Mouse (Mus musculus): ENCODE measurements around the gene Mapk3. TPM values are rescaled to one million over a fixed set of nuclear protein-coding genes. Genes with fewer than 3 reads are reported as not detected.

Mapk3 gene
- polyA plus RNA-seq, 1 experiment from 2014 or later: 50.3 TPM

Other genes starting within 250 kb of the Mapk3 start
- gene Eif3c, start 193.2 kb upstream of the Mapk3 start, polyA plus RNA-seq (2015; fragmentation: Nextera tagmentation; extraction: Ambion mirVana): 207 and 208 TPM in 2 replicates
- gene Apobr, start 174.7 kb upstream of the Mapk3 start, polyA plus RNA-seq (2015; fragmentation: Nextera tagmentation; extraction: Ambion mirVana): 0.71 and 0.72 TPM in 2 replicates
- gene Cln3, start 173.8 kb upstream of the Mapk3 start, polyA plus RNA-seq (2015; fragmentation: Nextera tagmentation; extraction: Ambion mirVana): 38.6 and 38.7 TPM in 2 replicates
- gene Il27, start 164.7 kb upstream of the Mapk3 start, polyA plus RNA-seq (2015; fragmentation: Nextera tagmentation; extraction: Ambion mirVana): not detected in 2 replicates
- gene Nupr1, start 128.7 kb upstream of the Mapk3 start, polyA plus RNA-seq (2015; fragmentation: Nextera tagmentation; extraction: Ambion mirVana): 3.5 and 4.7 TPM in 2 replicates
- 56.8 and 63.8 TPM in 2 replicates for gene Sgf29, start 110.3 kb upstream of the Mapk3 start, polyA plus RNA-seq (2015; fragmentation: Nextera tagmentation; extraction: Ambion mirVana)
- gene Sult1a1, start 83.2 kb upstream of the Mapk3 start, polyA plus RNA-seq (2015; fragmentation: Nextera tagmentation; extraction: Ambion mirVana): 4.6 and 4.8 TPM in 2 replicates
- 134 and 138 TPM in 2 replicates for gene Bola2, start 64.2 kb upstream of the Mapk3 start, polyA plus RNA-seq (2015; fragmentation: Nextera tagmentation; extraction: Ambion mirVana)
- 15.2 and 15.9 TPM in 2 replicates for gene Slx1b, start 63.8 kb upstream of the Mapk3 start, polyA plus RNA-seq (2015; fragmentation: Nextera tagmentation; extraction: Ambion mirVana)
- gene Coro1a, start 51.8 kb upstream of the Mapk3 start, polyA plus RNA-seq (2015; fragmentation: Nextera tagmentation; extraction: Ambion mirVana): 34.1 and 36.6 TPM in 2 replicates
- 1.7 and 2.1 TPM in 2 replicates for gene Gdpd3, start 6.7 kb downstream of the Mapk3 start, polyA plus RNA-seq (2015; fragmentation: Nextera tagmentation; extraction: Ambion mirVana)
- gene Ypel3, start 17.4 kb downstream of the Mapk3 start, polyA plus RNA-seq (2015; fragmentation: Nextera tagmentation; extraction: Ambion mirVana): 114 and 121 TPM in 2 replicates
- 0.53 and 0.64 TPM in 2 replicates for gene Tbx6, start 21.9 kb downstream of the Mapk3 start, polyA plus RNA-seq (2015; fragmentation: Nextera tagmentation; extraction: Ambion mirVana)
- 287 and 322 TPM in 2 replicates for gene Ppp4c, start 32.9 kb downstream of the Mapk3 start, polyA plus RNA-seq (2015; fragmentation: Nextera tagmentation; extraction: Ambion mirVana)
- 0.18 and 0.52 TPM in 2 replicates for gene Fam57b, start 38.1 kb downstream of the Mapk3 start, polyA plus RNA-seq (2015; fragmentation: Nextera tagmentation; extraction: Ambion mirVana)
- not detected in 2 replicates for gene 4930451I11Rik, start 72.0 kb downstream of the Mapk3 start, polyA plus RNA-seq (2015; fragmentation: Nextera tagmentation; extraction: Ambion mirVana)
- 1.5 and 1.9 TPM in 2 replicates for gene Doc2a, start 87.8 kb downstream of the Mapk3 start, polyA plus RNA-seq (2015; fragmentation: Nextera tagmentation; extraction: Ambion mirVana)
- 39.8 and 48.3 TPM in 2 replicates for gene Hirip3, start 102.4 kb downstream of the Mapk3 start, polyA plus RNA-seq (2015; fragmentation: Nextera tagmentation; extraction: Ambion mirVana)
- 96.8 and 108 TPM in 2 replicates for gene Ino80e, start 102.8 kb downstream of the Mapk3 start, polyA plus RNA-seq (2015; fragmentation: Nextera tagmentation; extraction: Ambion mirVana)
- 54.4 and 57.2 TPM in 2 replicates for gene Taok2, start 125.1 kb downstream of the Mapk3 start, polyA plus RNA-seq (2015; fragmentation: Nextera tagmentation; extraction: Ambion mirVana)
- 24.5 and 27.0 TPM in 2 replicates for gene Tmem219, start 163.3 kb downstream of the Mapk3 start, polyA plus RNA-seq (2015; fragmentation: Nextera tagmentation; extraction: Ambion mirVana)
- gene Kctd13, start 169.3 kb downstream of the Mapk3 start, polyA plus RNA-seq (2015; fragmentation: Nextera tagmentation; extraction: Ambion mirVana): 16.9 and 17.2 TPM in 2 replicates
- gene Asphd1, start 190.0 kb downstream of the Mapk3 start, polyA plus RNA-seq (2015; fragmentation: Nextera tagmentation; extraction: Ambion mirVana): 0.20 TPM in 1 of 2 replicates, not detected in the other
- gene Sez6l2, start 191.0 kb downstream of the Mapk3 start, polyA plus RNA-seq (2015; fragmentation: Nextera tagmentation; extraction: Ambion mirVana): 0.33 and 0.66 TPM in 2 replicates
- 97.1 and 105 TPM in 2 replicates for gene Cdipt, start 216.3 kb downstream of the Mapk3 start, polyA plus RNA-seq (2015; fragmentation: Nextera tagmentation; extraction: Ambion mirVana)
- gene Cdiptos, start 216.5 kb downstream of the Mapk3 start, polyA plus RNA-seq (2015; fragmentation: Nextera tagmentation; extraction: Ambion mirVana): 0.65 and 1.9 TPM in 2 replicates